ENCODE assay signal across 8 mouse cellular contexts in genomic region chr7:28982274-28983013, GRCm38 (mm10). TPM values are rescaled to one million over a fixed set of nuclear protein-coding genes. Genes with fewer than 3 reads are reported as not detected.
DNase-seq lines count a peak whose midpoint lies in the region; ATAC-seq and TF ChIP-seq lines count a peak whose summit lies in the region.

No protein-coding gene starts in this region.

- H3K4me1 ChIP-seq in cortical plate, adult 2 months (ENCODE audit: control insufficient read depth, insufficient read depth, low read length) = peaks cover 4% of the 10 kb centered on the region
- H3K4me1 ChIP-seq in liver, embryonic 13.5 days (replicated peaks) = peaks cover 43% of the 10 kb centered on the region

- peak; percentile 36 for DNase-seq in gastrocnemius, postnatal 14 days
- no peak for DNase-seq in gastrocnemius, postnatal 4 days (ENCODE audit: low spot score in 2 of 2)
- DNase-seq in heart, postnatal 4 days = peak; percentile 39
- no peak for DNase-seq in liver, embryonic 13.5 days
- DNase-seq in naive thymus-derived CD4-positive, alpha-beta T cell, adult 2 months (ENCODE audit: low read depth) = peak; percentile 84
- no peak for DNase-seq in right cerebral cortex, adult 2 months (ENCODE audit: low spot score in 2 of 2)
- DNase-seq in gastrocnemius, postnatal 10 days = no peak

- H3K4me2 ChIP-seq in liver, embryonic 13.5 days = peak overlapping the region; percentile 89

- intact Hi-C loops in gastrocnemius, postnatal 14 days (cut with DNase I; ENCODE audit: low total_unique reads) = no loop called here

- H3K9ac ChIP-seq in liver, embryonic 13.5 days = peak overlapping the region; percentile 86

- TF ChIP-seq POLR2A in cortical plate, adult 2 months (IDR thresholded peaks at IDR 0.05; ENCODE audit: extremely low read depth, insufficient read depth, low read length) = no peak

- H3K9me3 ChIP-seq in liver, embryonic 13.5 days (replicated peaks) = no peaks in the 10 kb centered on the region

- H3K27me3 ChIP-seq in liver, embryonic 13.5 days = no peaks in the 10 kb centered on the region

- TF ChIP-seq CTCF in cortical plate, adult 2 months (IDR thresholded peaks at IDR 0.05; ENCODE audit: extremely low read depth, insufficient read depth, low read length) = no peak

- 6% methylated on average over 19 of the region's 19 CpGs for WGBS in liver, embryonic 13.5 days (ENCODE audit: insufficient replicate concordance)

- ATAC-seq in liver, embryonic 13.5 days (ENCODE audit: low read depth) = peak; percentile 42

- peaks cover 25% of the 10 kb centered on the region for H3K36me3 ChIP-seq in liver, embryonic 13.5 days

- 0 out of 2 replicates have a peak overlapping the region, but pooled peaks have one; percentile 0 for H3K27ac ChIP-seq in cortical plate, adult 2 months (ENCODE audit: insufficient read depth, low read length)
- peak overlapping the region; percentile 94 for H3K27ac ChIP-seq in liver, embryonic 13.5 days

- peak overlapping the region; percentile 64 for H3K4me3 ChIP-seq in cortical plate, adult 2 months (ENCODE audit: insufficient read depth, low read length)
- peak overlapping the region; percentile 80 for H3K4me3 ChIP-seq in liver, embryonic 13.5 days (replicated peaks)

RNA-seq across cellular contexts. Expression of gene Map4k1, which starts 0.6 kb away (rescaled TPM):
- 1 to 10 TPM in 1 of 2 experiments, under 1 TPM in 1; 0.71 to 1.2 TPM for total RNA-seq in gastrocnemius, postnatal 14 days (2021)
- 1 to 10 TPM; 1.3 to 1.6 TPM for total RNA-seq in gastrocnemius, postnatal 4 days (2021)
- polyA plus RNA-seq in cortical plate, adult 2 months (2012; rRNA removed) = 2.2 and 2.8 TPM in 2 replicates
- total RNA-seq in heart, postnatal 4 days (2021) = 1 to 10 TPM; 1.6 to 2.0 TPM
- 27.4 and 29.1 TPM in 2 replicates for polyA plus RNA-seq in liver, embryonic 13.5 days (2015; fragmentation: Nextera tagmentation; extraction: Ambion mirVana)
- total RNA-seq in gastrocnemius, postnatal 10 days (2021) = under 1 TPM; 0.66 to 0.93 TPM

RNA-seq across cellular contexts. Expression of gene Eif3k, which starts 0.8 kb away (rescaled TPM):
- total RNA-seq in gastrocnemius, postnatal 14 days (2021) = 100 to 1,000 TPM; 142 to 147 TPM
- total RNA-seq in gastrocnemius, postnatal 4 days (2021) = 100 to 1,000 TPM; 191 to 212 TPM
- polyA plus RNA-seq in cortical plate, adult 2 months (2012; rRNA removed) = 307 and 320 TPM in 2 replicates
- 100 to 1,000 TPM; 205 to 208 TPM for total RNA-seq in heart, postnatal 4 days (2021)
- polyA plus RNA-seq in liver, embryonic 13.5 days (2015; fragmentation: Nextera tagmentation; extraction: Ambion mirVana) = 294 and 308 TPM in 2 replicates
- total RNA-seq in gastrocnemius, postnatal 10 days (2021) = 100 to 1,000 TPM; 169 to 174 TPM

RNA-seq across cellular contexts. Expression of gene Actn4, which starts 20.3 kb away (rescaled TPM):
- total RNA-seq in gastrocnemius, postnatal 14 days (2021) = 10 to 100 TPM; 68.1 to 85.9 TPM
- 100 to 1,000 TPM; 133 to 160 TPM for total RNA-seq in gastrocnemius, postnatal 4 days (2021)
- 170 and 178 TPM in 2 replicates for polyA plus RNA-seq in cortical plate, adult 2 months (2012; rRNA removed)
- 100 to 1,000 TPM; 224 to 231 TPM for total RNA-seq in heart, postnatal 4 days (2021)
- polyA plus RNA-seq in liver, embryonic 13.5 days (2015; fragmentation: Nextera tagmentation; extraction: Ambion mirVana) = 116 and 131 TPM in 2 replicates
- 100 to 1,000 TPM in 1 of 2 experiments, 10 to 100 TPM in 1; 90.2 to 120 TPM for total RNA-seq in gastrocnemius, postnatal 10 days (2021)

Comparison
In these comparisons a context has a peak if more than half of its experiments do, and no peak if none do; other contexts are left out.
1. DNase-seq: peak in gastrocnemius, postnatal 14 days (single experiment), heart, postnatal 4 days (single experiment) and naive thymus-derived CD4-positive, alpha-beta T cell, adult 2 months (single experiment); none in gastrocnemius, postnatal 4 days (0 of 2), liver, embryonic 13.5 days (single experiment), right cerebral cortex, adult 2 months (0 of 2) and gastrocnemius, postnatal 10 days (single experiment).